In the genomic region with DNA sequence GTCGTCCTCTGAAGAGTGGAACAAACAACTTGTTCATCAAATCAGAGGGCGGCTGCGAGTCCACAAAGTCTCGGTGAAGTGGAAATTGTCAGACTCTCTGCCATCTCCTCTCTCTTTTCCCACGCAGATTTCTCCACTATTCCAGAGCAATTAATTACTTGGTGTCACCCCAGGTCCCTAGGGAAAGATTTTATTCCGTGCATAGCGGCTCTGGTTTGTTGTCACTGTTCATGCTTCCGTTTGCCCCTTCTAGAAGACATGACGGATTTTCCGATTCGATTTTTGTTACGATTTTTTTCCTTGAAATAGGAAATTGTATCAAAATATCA, we compare ENCODE assay signal across 8 mouse cellular contexts. TPM values are rescaled to one million over a fixed set of nuclear protein-coding genes. Genes with fewer than 3 reads are reported as not detected.
DNase-seq lines count a peak whose midpoint lies in the region; ATAC-seq and TF ChIP-seq lines count a peak whose summit lies in the region.

No protein-coding gene starts in this region.

- no peak for DNase-seq in spleen, adult 2 months (ENCODE audit: low read depth in 1 of 2, low spot score in 2 of 2)
- DNase-seq in spleen, postnatal 10 days (ENCODE audit: low spot score in 2 of 2): no peak
- DNase-seq in liver, embryonic 11.5 days (ENCODE audit: low spot score): no peak
- DNase-seq in Muller cell, postnatal 12 days (ENCODE audit: inconsistent ontology term): no peak
- DNase-seq in urinary bladder, adult 18-20 months (ENCODE audit: low spot score in 2 of 2): no peak

- peak overlapping the region; percentile 94 for H3K9ac ChIP-seq in liver, embryonic 11.5 days (ENCODE audit: low read depth, low read length)
- H3K9ac ChIP-seq in stomach, embryonic 16.5 days (ENCODE audit: low read length): peak overlapping the region; percentile 94

- H3K36me3 ChIP-seq in erythroblast, embryonic 14.5 days (ENCODE audit: control insufficient read depth): no peaks in the 10 kb centered on the region
- H3K36me3 ChIP-seq in spleen, adult 2 months (ENCODE audit: control insufficient read depth, insufficient read depth, low read length): no peaks in the 10 kb centered on the region; the same call in 1 of the 2 replicates
- no peaks in the 10 kb centered on the region for H3K36me3 ChIP-seq in liver, embryonic 11.5 days (ENCODE audit: control insufficient read depth, insufficient read depth, low read length)
- H3K36me3 ChIP-seq in stomach, embryonic 16.5 days (ENCODE audit: control insufficient read depth, insufficient read depth, low read length): no peaks in the 10 kb centered on the region

- ATAC-seq in erythroblast, adult 5-6 weeks (replicated peaks; ENCODE audit: low FRiP score, poor library complexity, severe bottlenecking): no peak
- ATAC-seq in liver, embryonic 11.5 days (replicated peaks; ENCODE audit: low FRiP score): no peak
- no peak for ATAC-seq in stomach, embryonic 16.5 days (ENCODE audit: insufficient read depth, low FRiP score)

- no peaks in the 10 kb centered on the region for H3K27me3 ChIP-seq in erythroblast, embryonic 14.5 days (ENCODE audit: control insufficient read depth)
- no peaks in the 10 kb centered on the region for H3K27me3 ChIP-seq in spleen, adult 2 months (ENCODE audit: control insufficient read depth, insufficient read depth, low read length)
- no peaks in the 10 kb centered on the region for H3K27me3 ChIP-seq in liver, embryonic 11.5 days (replicated peaks; ENCODE audit: control insufficient read depth, insufficient read depth, low read length)
- H3K27me3 ChIP-seq in stomach, embryonic 16.5 days (ENCODE audit: control insufficient read depth, insufficient read depth, low read length): no peaks in the 10 kb centered on the region

- 10% methylated on average over 12 of the region's 12 CpGs for WGBS in spleen, adult 2 months
- 4% methylated on average over 12 of the region's 12 CpGs for WGBS in liver, embryonic 11.5 days
- 8% methylated on average over 12 of the region's 12 CpGs for WGBS in stomach, embryonic 16.5 days

- H3K27ac ChIP-seq in spleen, adult 2 months (ENCODE audit: insufficient read depth, low read length): no peak overlapping the region
- peak overlapping the region; percentile 98 for H3K27ac ChIP-seq in liver, embryonic 11.5 days (ENCODE audit: low read depth, low read length)
- peak overlapping the region; percentile 99; the same call in 1 of the 2 replicates for H3K27ac ChIP-seq in stomach, embryonic 16.5 days (ENCODE audit: low read length)

- no peak for TF ChIP-seq POLR2A in spleen, adult 2 months (IDR thresholded peaks at IDR 0.05; ENCODE audit: low read depth, low read length)

- peak overlapping the region; percentile 82 for H3K4me3 ChIP-seq in erythroblast, embryonic 14.5 days (replicated peaks)
- H3K4me3 ChIP-seq in spleen, adult 2 months (ENCODE audit: extremely low read depth, insufficient read depth, insufficient read length): peak overlapping the region; percentile 96
- peak overlapping the region; percentile 97 for H3K4me3 ChIP-seq in liver, embryonic 11.5 days (ENCODE audit: low read depth, low read length)
- peak overlapping the region; percentile 94 for H3K4me3 ChIP-seq in stomach, embryonic 16.5 days (replicated peaks; ENCODE audit: low read length)

- H3K4me1 ChIP-seq in erythroblast, embryonic 14.5 days (ENCODE audit: control insufficient read depth): peaks cover 30% of the 10 kb centered on the region
- peaks cover 6% of the 10 kb centered on the region for H3K4me1 ChIP-seq in spleen, adult 2 months (ENCODE audit: control insufficient read depth, insufficient read depth, insufficient read length)
- peaks cover 15% of the 10 kb centered on the region for H3K4me1 ChIP-seq in liver, embryonic 11.5 days (replicated peaks; ENCODE audit: control insufficient read depth, insufficient read depth, low read length)
- peaks cover 15% of the 10 kb centered on the region for H3K4me1 ChIP-seq in stomach, embryonic 16.5 days (ENCODE audit: control insufficient read depth, insufficient read depth, low read length)

- TF ChIP-seq CTCF in spleen, adult 2 months (IDR thresholded peaks at IDR 0.05; ENCODE audit: extremely low read depth, insufficient read depth, insufficient read length, insufficient replicate concordance): no peak

- peak overlapping the region; percentile 80 for H3K4me2 ChIP-seq in liver, embryonic 11.5 days
- peak overlapping the region; percentile 79 for H3K4me2 ChIP-seq in stomach, embryonic 16.5 days (ENCODE audit: low read depth, low read length)

- no peaks in the 10 kb centered on the region for H3K9me3 ChIP-seq in erythroblast, embryonic 14.5 days (ENCODE audit: control insufficient read depth, low read length)
- no peaks in the 10 kb centered on the region for H3K9me3 ChIP-seq in liver, embryonic 11.5 days (ENCODE audit: control insufficient read depth, low read length)
- no peaks in the 10 kb centered on the region for H3K9me3 ChIP-seq in stomach, embryonic 16.5 days (replicated peaks; ENCODE audit: control insufficient read depth, low read length)

RNA-seq across cellular contexts. Expression of gene Cdc5l, which starts 0.7 kb away (rescaled TPM):
- polyA plus RNA-seq in erythroblast, embryonic 14.5 days (2012): 0.74 and 0.98 TPM in 2 replicates
- total RNA-seq in erythroblast, adult 5-6 weeks (2015; ENCODE audit: low replicate concordance): 24.5 and 31.5 TPM in 2 replicates
- total RNA-seq in erythroblast, adult 5-6 weeks (2017; ENCODE audit: low replicate concordance): 61.2 and 66.1 TPM in 2 replicates
- polyA plus RNA-seq in spleen, adult 2 months (2012; rRNA removed): 6.0 and 6.1 TPM in 2 replicates
- polyA plus RNA-seq in liver, embryonic 11.5 days (2014; fragmentation: Nextera tagmentation; extraction: Ambion mirVana): 62.1 and 68.1 TPM in 2 replicates
- 51.0 and 54.2 TPM in 2 replicates for polyA plus RNA-seq in stomach, embryonic 16.5 days (2015; fragmentation: Nextera tagmentation; extraction: Ambion mirVana)

RNA-seq across cellular contexts. Expression of gene Spats1, which starts 41.0 kb away (rescaled TPM):
- not detected in 2 replicates for polyA plus RNA-seq in erythroblast, embryonic 14.5 days (2012)
- total RNA-seq in erythroblast, adult 5-6 weeks (2015; ENCODE audit: low replicate concordance): not detected in 2 replicates
- 1.4 and 5.6 TPM in 2 replicates for total RNA-seq in erythroblast, adult 5-6 weeks (2017; ENCODE audit: low replicate concordance)
- not detected in 2 replicates for polyA plus RNA-seq in spleen, adult 2 months (2012; rRNA removed)
- polyA plus RNA-seq in liver, embryonic 11.5 days (2014; fragmentation: Nextera tagmentation; extraction: Ambion mirVana): 0.14 and 0.40 TPM in 2 replicates
- polyA plus RNA-seq in stomach, embryonic 16.5 days (2015; fragmentation: Nextera tagmentation; extraction: Ambion mirVana): 0.08 and 0.41 TPM in 2 replicates
